Mouse (Mus musculus): ENCODE measurements around the gene Pex5.

Pex5 gene

DNA sequence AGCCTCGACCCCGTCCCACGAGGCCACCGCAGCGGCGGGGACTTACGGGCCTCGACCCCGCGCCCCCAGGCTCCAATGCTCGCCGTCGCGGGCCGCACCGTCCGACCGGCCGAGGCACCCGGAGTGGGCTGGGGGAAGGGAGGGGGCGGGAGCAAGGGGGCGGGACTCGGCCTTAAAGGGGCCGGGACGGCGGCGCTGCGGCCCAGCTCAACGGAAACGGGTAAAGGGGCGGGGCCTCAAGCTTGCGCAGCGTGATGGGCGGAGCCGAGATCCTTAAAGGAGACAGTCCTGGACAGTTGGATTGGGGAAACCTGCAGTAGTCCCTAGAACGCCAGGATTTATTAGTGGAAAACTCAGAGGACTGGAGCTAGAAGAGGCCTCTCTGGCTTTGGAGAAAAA lies at the start of gene Pex5:
TSS of gene Pex5 (minus strand) at position 141 of the 399 bp plus-strand sequence.
- DNase-seq = peak; percentile 98 to 99

DNA sequence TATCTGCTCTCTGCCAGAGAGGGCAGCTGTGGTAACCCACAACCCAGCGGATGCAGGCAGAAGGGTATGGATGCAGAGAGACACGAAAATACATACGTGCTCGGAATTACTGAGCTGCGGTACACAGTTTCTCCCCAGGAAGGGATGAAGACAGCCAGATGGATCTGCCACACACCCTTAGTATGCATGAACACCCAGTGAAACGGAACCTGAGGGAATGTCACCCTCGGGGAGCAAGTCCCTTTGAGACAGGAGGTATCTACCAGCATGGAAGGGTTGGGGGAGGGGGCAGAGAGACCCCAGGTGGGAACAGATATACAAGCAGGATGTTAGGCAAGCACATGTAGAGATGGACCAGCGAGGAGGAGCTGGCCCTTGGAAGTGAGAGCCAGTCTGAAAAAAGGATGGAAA lies 49.0 kb upstream of the Pex5 start:
- no peak for DNase-seq

DNA sequence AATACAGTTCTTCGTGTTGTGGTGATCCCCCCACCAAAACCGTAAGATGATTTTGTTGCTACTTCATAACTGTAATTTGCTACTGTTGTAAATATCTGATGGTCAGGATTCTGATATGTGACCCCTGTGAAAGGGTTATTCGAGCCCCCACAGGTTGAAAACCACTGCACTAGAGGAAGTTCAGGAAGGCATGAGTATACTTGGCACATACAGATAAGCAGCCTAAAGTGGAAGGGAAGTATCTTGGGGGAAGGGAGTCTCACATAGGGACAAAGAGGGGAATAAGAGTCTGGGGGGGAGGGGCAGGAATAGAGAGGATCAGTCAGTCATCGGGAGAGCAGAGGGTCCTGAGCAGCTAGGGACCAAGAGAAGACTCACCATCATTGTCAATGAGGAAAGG lies 44.5 kb upstream of the Pex5 start:
- DNase-seq = no peak

DNA sequence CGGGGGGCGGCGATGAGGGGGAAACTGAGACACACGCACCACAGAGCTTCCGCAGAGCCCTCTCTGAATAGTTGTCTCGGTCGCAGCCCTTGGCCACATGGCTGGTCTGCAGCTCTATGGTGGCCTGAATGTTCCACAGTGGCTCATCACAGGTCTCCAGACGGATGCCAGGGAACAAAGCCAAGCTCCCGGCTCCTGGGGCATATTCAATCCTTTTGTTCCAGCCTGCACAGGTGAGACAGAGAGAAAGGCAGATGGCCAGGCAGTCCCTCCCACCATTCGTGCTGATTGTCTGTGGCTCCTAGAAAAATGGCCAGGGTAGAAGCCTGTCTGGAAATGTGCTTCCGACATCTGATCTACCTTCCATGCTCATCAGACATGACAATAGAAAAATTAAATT lies 43.6 kb upstream of the Pex5 start:
- DNase-seq = no peak

DNA sequence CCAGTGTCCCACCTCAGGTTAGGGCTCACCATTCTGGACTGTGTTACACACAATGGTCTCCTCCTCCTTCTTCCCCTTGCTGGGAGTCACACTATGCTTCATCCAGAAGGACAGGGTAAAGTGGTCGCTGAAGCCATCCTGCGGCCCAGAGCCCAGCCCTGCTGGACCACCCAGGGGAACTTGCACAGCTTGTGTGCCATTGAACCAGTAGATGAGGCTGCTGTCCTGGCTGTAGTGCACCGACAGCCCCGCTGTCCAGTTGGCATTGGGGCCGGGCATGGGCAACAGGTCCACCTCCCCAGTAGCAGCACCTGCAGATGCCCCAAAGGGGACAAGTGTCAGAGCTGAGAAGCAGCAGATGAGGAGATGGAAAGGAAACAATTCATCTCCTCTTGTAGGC lies 43.0 kb upstream of the Pex5 start:
- DNase-seq = no peak

DNA sequence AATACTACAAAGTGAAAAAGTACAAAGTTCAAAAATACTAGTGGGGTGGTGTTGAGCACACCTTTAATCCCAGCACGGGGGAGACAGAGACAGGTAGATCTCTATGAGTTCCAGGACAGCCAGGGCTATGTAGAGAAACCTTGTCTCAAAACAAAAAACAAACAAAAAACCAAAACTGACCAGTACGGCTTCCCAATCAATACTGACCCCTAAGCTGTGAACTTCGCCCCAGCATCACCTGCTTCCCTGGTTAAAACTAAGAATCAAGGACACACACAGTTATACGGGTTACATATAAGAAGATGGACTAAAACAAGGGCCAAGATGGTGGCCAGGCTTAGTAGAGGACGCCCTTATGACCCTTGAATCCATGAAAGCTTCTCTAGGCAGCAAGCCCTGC lies 41.4 kb upstream of the Pex5 start:
- no peak for DNase-seq

DNA sequence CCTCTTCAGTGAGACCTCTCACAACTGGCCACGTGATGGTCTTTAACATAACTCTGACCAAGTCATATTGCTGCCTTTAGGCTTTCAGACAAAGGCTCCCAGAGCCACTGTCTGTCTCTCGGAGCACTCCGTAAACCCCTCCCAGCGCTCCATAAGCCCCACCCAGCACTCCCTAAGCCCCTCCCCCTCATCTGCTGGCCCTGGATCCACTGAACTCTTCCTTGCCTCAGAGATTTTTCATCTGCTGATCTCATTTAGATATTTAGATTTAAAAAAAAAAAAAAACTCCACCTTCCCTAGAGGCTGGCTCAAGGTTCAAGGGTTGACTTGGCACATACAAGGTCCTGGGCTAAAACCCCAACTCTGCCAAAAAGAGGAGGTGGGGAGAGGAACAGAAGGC lies 38.9 kb upstream of the Pex5 start:
- peak; percentile 62 to 76 for DNase-seq

DNA sequence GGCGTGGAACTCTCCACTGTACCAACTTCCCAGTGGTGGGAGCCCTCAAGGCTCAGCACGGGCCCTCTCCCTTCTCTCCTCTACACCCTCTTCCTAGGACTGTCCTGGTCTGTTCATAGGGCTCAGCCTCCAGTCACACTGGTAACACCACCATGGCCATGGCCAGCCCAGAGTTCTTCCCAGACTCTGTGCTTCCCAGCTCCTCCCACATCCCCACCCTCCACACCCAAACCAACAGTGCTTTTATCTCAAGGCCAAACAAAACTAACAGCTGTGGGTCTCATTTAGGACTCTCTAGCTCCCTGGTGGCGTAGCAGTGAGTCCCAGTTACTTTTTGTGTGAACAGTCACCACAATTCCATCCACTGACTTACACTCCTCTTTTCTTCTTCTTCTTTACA lies 37.1 kb upstream of the Pex5 start:
- no peak for DNase-seq

DNA sequence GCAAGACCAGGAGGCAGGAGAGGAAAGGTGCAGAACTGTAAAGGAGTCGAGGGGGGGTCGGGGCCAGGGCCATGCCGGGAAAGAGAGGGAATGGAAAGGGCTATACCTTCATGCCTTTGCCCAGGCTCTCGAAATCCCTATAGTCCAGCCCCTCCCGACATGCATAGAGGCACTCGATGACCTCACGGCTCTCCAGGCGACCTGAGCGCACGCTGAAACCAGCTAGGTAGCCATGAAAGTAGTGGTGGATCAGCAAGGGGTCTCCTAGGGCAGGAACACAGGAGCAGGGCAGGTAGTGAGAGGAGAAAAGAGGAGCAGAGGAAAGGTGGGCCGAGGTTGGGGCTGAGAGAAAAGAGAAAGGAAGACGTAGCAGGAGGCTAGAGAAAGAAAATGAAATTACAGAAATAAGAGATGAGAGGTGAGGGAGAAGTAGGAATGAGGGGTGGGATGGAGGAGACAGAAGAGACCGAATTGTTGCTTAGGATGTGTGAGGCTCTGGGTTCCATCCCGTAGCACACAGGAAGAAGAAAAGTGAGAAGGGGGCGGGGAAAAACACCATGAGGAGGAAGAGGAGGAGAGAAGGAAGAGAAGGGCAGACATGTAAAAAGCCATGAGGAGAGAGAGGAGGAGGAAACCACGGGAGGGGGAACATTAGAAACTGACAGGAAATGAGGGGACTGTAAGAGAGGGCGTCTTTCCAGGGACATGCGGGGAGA lies 35.0 kb upstream of the Pex5 start:
- DNase-seq = no peak

DNA sequence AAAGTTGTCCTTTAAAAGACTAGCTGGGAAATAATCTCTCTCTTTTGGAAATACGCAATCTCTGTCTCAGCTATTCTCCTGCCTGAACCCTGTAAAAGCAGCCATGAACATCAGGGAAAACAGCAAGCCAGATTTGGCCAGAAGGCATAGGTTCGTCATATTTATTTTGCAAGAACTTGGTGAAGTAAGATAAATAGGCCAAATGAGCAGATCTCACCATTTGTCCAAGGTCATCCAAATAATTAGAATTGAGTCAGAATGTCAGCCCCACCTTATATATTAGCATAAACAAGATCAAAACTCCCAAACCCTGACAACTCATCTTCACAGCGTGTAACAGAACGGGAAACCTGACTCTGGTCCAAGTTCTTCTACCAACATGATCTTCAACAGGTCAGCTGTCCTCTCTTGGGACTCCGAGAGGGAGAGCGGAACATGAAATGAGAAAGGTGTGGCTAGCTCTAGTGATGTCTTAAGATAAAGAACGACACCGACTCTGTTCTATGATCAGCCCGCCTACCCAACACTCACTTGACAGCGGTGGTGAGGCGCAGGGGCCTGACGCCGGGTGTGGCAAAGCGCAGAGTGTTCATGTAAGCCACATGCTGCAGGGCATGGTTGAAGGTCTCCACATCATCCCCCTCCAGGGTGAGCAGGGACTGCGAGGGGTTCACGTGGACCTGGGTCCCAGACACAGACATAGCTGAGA lies 34.2 kb upstream of the Pex5 start:
- DNase-seq = no peak

DNA sequence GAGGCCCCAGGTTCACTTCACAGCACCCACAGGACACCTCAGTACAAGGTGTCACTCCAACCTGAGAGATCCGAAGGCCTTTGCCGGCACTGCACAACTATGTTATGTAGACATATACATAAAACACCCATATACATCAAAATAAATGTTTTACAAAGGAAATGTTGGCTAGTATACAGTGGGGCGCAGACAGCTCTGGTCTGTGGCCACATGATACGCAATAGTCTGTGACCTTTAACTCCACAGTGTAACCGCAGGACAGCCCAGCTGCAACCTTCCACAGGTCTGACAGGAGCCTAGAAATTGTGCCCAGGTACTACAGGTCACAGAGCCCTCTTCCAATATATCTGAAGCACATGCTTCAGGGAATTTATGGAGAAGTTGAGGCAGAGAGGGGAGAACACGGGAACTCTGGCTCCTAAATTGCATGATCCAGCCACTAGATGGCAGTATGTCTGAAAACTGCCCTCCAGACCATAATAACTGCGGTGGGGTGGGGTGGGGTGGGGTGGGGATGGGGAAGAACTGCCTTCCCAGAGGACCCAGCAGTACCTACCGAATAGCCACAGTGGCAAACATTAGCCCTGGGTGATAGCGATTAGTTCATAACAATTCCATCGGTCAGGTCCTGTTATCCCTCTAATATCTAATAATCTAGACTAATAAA lies 33.5 kb upstream of the Pex5 start:
- peak in 1 of 2 experiments; percentile 15 for DNase-seq

DNA sequence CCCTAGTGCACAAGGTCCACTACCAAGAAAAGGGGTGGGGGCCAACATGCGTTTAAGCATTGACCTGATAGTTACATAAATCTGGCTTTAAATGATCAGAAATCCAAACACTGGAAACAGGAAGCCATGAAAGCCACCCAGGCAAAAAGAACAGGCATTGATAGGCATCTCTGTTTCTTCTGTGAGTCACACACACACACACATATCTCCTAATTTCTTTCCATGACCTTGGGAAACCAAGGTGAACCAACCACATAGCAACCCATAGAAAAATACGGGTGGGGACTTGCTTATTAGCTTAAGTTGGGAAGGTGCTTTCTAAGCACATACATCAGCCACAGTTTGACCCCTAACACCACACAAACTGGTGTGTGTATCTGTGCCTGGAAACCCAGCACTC lies 32.5 kb upstream of the Pex5 start:
- no peak for DNase-seq

DNA sequence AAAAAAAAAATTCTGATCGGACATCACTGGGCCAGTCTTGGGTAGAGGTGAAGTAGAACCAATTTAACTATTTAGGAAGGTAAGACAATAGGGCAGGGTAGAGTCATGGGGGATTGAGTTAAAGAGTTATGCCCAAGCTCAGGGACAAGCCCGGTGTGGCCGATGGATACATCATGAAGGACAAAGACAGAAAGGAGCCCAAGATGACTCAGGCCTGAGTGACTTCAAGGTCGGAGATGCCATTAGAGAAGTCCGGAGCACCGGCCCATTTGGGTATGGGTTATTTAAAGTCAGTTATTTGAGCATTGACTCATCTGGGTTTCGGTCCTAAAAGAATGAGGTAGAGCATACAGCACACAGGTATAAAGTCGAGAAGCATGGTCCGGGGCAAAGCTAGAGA lies 31.6 kb upstream of the Pex5 start:
- no peak for DNase-seq

DNA sequence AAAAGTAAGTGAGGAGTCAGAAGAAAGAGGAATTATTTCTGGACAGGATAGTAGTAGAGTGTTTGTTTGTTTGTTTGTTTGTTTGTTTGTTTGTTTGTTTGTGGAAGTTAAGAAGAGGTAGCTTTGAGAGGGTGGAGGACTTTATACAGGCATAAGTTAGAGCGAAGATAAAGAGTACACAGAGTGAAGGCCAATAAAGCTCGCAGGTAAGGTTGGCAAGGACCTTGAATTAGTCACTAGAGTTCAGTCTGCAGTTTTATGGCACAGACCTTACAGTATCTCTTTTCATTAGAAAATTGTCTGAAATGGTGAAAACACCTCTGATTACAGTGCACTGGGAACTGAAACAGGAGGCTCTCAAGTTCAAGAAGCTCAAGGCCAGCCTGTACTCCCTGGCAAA lies 31.2 kb upstream of the Pex5 start:
- DNase-seq = no peak

DNA sequence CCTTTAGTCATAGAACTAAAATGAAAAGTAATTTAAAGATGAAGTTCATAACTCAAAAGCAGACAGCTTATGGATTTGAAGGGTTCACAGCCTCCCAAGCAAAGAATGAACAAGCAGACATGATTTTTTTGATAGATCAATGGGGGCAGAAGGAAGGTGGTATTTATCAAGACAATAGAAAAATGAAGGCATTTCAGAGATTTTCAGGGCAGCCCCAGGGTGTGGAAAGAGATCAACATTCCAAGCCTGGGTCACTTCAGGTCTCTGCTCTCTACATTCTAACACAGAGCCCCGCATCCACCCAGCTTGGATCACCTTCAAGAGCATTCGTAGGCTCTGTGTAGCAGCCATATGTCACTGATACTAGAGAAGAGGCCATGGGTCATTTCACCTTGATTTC lies 28.5 kb upstream of the Pex5 start:
- no peak for DNase-seq

DNA sequence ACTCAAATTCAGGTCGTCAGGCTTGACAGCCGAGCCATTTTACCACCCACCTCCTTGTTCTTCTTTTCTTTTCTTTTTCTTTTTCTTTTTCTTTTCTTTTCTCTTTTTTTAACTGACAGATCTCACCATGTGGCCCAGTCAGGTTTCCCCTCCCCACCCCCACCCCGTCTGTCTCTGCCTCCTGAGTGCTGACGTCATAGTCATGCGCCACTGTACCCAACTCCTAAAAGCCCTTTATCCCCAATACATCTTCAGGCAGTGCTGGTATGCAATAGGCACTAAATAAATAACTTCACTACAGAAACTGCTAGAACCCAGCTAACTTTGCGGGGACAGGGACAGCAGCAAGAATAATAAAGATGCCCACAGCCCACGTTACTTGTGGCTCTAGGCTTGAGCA lies 21.4 kb upstream of the Pex5 start:
- no peak for DNase-seq

DNA sequence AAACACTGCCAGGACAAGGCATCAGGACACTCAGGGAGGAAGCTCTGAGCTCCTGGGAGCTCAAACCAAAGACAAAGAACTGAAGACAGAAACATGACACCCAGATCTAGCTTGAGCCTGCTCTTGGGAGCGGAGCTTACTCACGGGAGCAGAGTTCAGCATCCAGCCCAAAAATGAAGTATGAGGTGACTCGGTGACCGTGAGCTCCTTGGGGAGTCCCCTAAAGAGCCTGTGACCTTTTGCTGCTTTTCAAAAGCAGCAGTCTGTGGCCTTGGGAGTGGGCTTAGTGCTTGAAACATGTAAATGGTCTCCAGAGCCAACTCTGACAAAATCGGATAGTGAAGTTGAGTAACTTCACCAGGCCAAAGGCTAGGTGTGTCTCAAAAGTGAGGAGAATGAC lies 20.3 kb upstream of the Pex5 start:
- DNase-seq = no peak

DNA sequence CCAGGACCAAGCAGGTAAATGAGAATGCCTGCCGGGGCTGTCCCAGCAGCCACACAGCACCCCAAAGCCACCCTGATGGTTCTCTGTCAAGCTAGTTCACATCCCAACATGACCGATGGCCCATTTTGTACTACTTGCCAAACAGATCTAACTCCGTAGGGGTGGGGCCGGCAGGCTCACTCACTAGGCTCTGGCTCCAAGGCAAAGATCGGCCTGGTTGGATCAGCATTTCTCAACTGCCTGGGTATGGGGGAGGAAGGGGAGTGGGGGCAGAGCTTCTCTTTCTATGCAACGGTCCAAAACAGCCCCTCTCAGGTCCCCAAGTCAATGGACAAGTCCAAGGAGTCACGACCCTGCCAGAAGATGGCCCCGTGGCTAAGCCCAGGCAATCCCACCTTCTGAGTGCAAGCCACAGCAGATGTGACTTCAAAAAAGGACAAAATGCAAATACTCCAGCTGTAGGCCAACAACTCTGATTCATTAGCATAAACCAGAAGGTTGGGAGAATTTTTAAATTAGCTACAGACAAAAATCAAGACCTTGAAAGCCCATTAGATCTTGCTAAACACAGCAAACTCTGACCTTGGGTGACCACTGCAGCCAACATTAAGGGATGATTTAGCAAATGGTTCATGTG lies 18.9 kb upstream of the Pex5 start:
- no peak for DNase-seq

DNA sequence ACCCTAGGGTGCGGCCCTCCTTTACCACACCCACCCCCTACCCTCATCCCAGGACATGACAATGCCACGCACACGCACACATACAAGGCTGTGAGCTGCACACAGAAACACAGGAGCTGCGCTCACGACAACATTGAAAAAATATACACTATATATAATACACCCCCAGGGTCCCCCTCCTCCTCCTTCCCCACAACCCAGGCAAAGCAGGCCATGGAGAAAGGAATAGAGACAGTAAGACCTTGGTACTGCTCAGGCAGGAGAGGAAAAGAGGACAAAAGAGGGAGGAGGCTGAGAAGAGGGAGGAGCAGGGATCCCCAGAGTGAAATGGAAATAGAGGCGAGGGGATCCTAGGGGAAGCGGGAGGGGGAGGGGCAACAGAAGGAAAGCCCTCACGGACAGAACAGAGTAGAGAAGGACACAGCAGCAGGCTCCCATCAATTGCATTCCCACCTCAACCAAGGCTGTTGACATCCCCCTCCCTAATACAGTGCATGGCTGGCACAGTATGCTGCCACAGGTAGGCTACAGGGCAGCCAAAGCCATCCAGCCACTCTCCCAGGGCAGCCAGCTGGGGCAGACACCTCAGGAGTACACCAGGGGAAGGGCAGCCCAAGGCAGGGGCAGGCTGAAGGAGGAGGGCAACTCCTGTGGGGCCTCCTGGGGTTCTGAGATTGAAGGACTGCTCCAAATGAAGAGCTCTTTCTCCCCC lies 16.1 kb upstream of the Pex5 start:
- DNase-seq = no peak

DNA sequence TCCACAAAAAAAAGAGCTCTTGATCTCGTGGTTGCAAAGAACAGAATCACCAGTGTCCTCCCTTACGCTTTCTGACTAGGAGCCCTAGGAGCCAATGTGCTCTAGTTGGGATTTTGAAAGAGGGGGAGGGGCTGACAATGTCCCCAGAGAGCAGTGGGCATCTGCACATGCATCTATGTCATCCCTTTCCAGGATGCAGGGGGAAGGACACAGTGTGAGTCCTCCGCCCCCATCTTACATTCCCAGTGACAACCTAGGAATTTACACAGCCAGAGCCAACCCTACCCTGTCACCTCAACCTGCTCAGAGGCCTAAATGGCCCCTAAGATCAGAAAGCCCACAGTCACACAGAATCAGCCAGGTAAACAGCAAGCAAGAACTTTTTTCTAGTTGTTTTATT lies 15.5 kb upstream of the Pex5 start:
- DNase-seq = no peak

DNA sequence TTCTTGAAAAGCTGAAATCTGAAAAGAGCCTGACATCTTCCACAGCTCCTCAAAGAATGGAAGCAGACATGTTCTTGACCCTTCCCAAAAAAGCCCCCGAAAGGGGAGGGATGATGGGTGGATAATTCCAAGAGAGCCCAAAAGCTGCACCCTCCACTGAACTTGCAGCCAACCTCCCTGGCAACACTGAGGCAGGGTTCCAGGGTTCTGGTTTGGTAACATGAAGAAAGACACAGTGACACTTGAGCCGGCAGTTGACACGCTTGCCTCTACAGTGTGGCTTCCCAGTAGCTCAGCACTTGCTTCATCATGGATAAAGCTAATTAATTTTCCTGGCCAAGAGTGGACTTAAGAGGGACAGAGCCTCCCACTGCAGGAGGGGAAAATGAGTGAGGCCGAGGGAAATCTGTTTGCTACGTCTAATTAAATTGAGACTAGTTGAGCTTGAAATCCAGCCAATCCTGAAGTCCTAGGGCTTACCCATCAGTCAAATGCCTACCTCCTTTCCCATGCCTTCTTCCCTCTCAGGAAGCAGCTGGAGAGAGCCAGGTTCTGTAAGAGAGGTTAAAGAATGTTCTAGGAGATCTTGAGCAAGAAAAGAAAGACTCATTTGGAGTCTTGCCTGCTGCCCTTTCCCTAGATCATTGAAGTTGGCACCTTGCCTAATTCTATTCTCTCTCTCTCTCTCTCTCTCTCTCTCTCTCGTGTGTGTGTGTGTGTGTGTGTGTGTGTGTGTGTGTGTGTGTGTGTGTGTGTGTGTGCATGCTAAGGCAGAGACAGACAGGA lies 13.1 kb upstream of the Pex5 start:
- peak in 1 of 2 experiments; percentile 7 for DNase-seq

DNA sequence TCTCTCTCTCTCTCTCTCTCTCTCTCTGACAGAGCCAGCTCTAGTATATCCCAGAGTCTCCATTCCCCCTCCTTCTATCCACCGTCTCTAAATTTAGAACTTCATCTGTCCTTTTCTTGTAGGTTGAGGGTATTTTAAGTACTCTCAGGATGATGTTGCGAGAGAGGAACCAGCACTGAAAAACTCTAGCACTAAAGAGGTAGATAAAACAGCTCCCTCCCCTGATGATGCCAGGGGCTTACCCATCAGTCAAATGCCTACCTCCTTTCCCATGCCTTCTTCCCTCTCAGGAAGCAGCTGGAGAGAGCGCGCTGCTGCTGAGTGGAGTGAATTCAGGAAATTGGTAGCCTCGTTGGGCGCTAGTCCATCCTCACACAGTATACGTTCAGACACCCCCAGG lies 12.4 kb upstream of the Pex5 start:
- DNase-seq = no peak
